Mouse (Mus musculus) splenic B cell, adult 2 months (primary cell): Measurements from ENCODE around the gene Hyou1.
"Not testable (repeated sequence)": the region's sequence is repeated elsewhere in the genome, so short reads cannot be mapped to it uniquely, and the experiment has no call there.

Experiments
- DNase-seq: peaks from one replicate; pipeline ENCODE4 v3.0.0-alpha.2; 2011; ENCODE audit warnings: low read depth, low spot score
- H3K27me3 ChIP-seq: 2 replicates; pipeline ENCODE4 v1.6.1; 2012; ENCODE audit warnings: mild to moderate bottlenecking, low read length, moderate library complexity, mixed read lengths; ENCODE audit not compliant: control insufficient read depth, poor library complexity, insufficient read depth, severe bottlenecking
- H3K36me3 ChIP-seq: 2 replicates; pipeline ENCODE4 v1.6.1; 2012; ENCODE audit warnings: mild to moderate bottlenecking, low read length, moderate library complexity, mixed read lengths; ENCODE audit not compliant: control insufficient read depth, poor library complexity, insufficient read depth, severe bottlenecking

Hyou1 gene

GRCm38 (mm10) chr9:44343781-44344421, 35.4 kb upstream of the Hyou1 start, which contains the start of gene Hmbs:
TSS of gene Hmbs (minus strand) at chr9:44344228.
- Histone ChIP-seq H3K36me3 (peaks cover 16% of the 10 kb centered on the region), H3K27me3 (no peaks in the 10 kb centered on the region)
- DNase-seq: peak; percentile 89

- no peak for DNase-seq
- Histone ChIP-seq H3K27me3 (no peaks in the 10 kb centered on the region), H3K36me3 (peaks cover 21% of the 10 kb centered on the region)
Measured at GRCm38 (mm10) chr9:44345570-44346433, 33.5 kb upstream of the Hyou1 start.

GRCm38 (mm10) chr9:44347166-44347565, 32.1 kb upstream of the Hyou1 start:
- peaks cover 22% of the 10 kb centered on the region for H3K36me3 ChIP-seq
- no peaks in the 10 kb centered on the region for H3K27me3 ChIP-seq
- DNase-seq: no peak

- no peaks in the 10 kb centered on the region for H3K27me3 ChIP-seq
- peaks cover 22% of the 10 kb centered on the region for H3K36me3 ChIP-seq
- DNase-seq: no peak
Measured at GRCm38 (mm10) chr9:44347621-44348020, 31.7 kb upstream of the Hyou1 start.

GRCm38 (mm10) chr9:44348546-44348945, 30.7 kb upstream of the Hyou1 start:
- Histone ChIP-seq H3K27me3 (no peaks in the 10 kb centered on the region), H3K36me3 (peaks cover 29% of the 10 kb centered on the region)
- no peak for DNase-seq

- Histone ChIP-seq H3K27me3 (no peaks in the 10 kb centered on the region), H3K36me3 (peaks cover 42% of the 10 kb centered on the region)
- DNase-seq: no peak
Measured at GRCm38 (mm10) chr9:44351396-44351795, 27.9 kb upstream of the Hyou1 start.

- no peak for DNase-seq
- peaks cover 41% of the 10 kb centered on the region for H3K36me3 ChIP-seq
Measured at GRCm38 (mm10) chr9:44352337-44352736, 27.0 kb upstream of the Hyou1 start.

GRCm38 (mm10) chr9:44353142-44353541, 26.1 kb upstream of the Hyou1 start:
- no peak for DNase-seq
- no peaks in the 10 kb centered on the region for H3K27me3 ChIP-seq
- peaks cover 40% of the 10 kb centered on the region for H3K36me3 ChIP-seq

More at GRCm38 (mm10) chr9:44352337-44352736, 27.0 kb upstream of the Hyou1 start:
- no peaks in the 10 kb centered on the region for H3K27me3 ChIP-seq

- DNase-seq: peak; percentile 77
- Histone ChIP-seq H3K36me3 (peaks cover 32% of the 10 kb centered on the region), H3K27me3 (no peaks in the 10 kb centered on the region)
Measured at GRCm38 (mm10) chr9:44357207-44357606, 22.1 kb upstream of the Hyou1 start.

GRCm38 (mm10) chr9:44361190-44361917, 17.9 kb upstream of the Hyou1 start, which contains the start of gene Vps11:
TSS of gene Vps11 (minus strand) at chr9:44361670.
- Histone ChIP-seq H3K36me3 (peaks cover 13% of the 10 kb centered on the region), H3K27me3 (no peaks in the 10 kb centered on the region)
- DNase-seq: peak; percentile 99

GRCm38 (mm10) chr9:44361931-44362330, 17.4 kb upstream of the Hyou1 start:
- not testable (repeated sequence) for H3K27me3 ChIP-seq, H3K36me3 ChIP-seq, DNase-seq

GRCm38 (mm10) chr9:44364480-44364879, 14.8 kb upstream of the Hyou1 start:
- DNase-seq: peak; percentile 60
- no peaks in the 10 kb centered on the region for H3K27me3 ChIP-seq
- no peaks in the 10 kb centered on the region; the same call in 1 of the 2 replicates for H3K36me3 ChIP-seq

GRCm38 (mm10) chr9:44373386-44373785, 5.9 kb upstream of the Hyou1 start:
- no peaks in the 10 kb centered on the region for H3K27me3 ChIP-seq
- no peak for DNase-seq
- H3K36me3 ChIP-seq: no peaks in the 10 kb centered on the region

- DNase-seq: no peak
- Histone ChIP-seq H3K27me3 (no peaks in the 10 kb centered on the region), H3K36me3 (peaks cover 3% of the 10 kb centered on the region)
Measured at GRCm38 (mm10) chr9:44376141-44376540, 3.1 kb upstream of the Hyou1 start.

- not testable (repeated sequence) for H3K36me3 ChIP-seq, H3K27me3 ChIP-seq, DNase-seq
Measured at GRCm38 (mm10) chr9:44377335-44377734, 2.0 kb upstream of the Hyou1 start.
